Mouse (Mus musculus) forebrain, embryonic 16.5 days (tissue): ENCODE results near the gene Ticam1. TPM values are rescaled to one million over a fixed set of nuclear protein-coding genes. Genes with fewer than 3 reads are reported as not detected.
A peak's percentile ranks its signal among the peaks of the same experiment; 100 is the strongest.

Experiments used
- ATAC-seq: fragments of 200-750 bp; cut with Nextera tagmentation; 2 replicates; pipeline ENCODE4 v1.8.0; 2017; ENCODE audit warnings: mild to moderate bottlenecking, moderate library complexity
- H3K27ac ChIP-seq: fragments of 300-500 bp; sonication (generic); 2 replicates; pipeline ENCODE4 v1.5.1; 2014; ENCODE audit warnings: low read length, control low read depth
- H3K27me3 ChIP-seq: fragments of 300-500 bp; sonication (generic); replicated peaks from 2 replicates; pipeline ENCODE4 v1.6.1; 2014; ENCODE audit warnings: low read length; ENCODE audit not compliant: control insufficient read depth, insufficient read depth
- H3K36me3 ChIP-seq: fragments of 300-500 bp; sonication (generic); 2 replicates; pipeline ENCODE4 v1.6.1; 2014; ENCODE audit not compliant: control insufficient read depth, insufficient read depth
- H3K4me1 ChIP-seq: fragments of 300-500 bp; sonication (generic); replicated peaks from 2 replicates; pipeline ENCODE4 v1.6.1; 2014; ENCODE audit warnings: low read length; ENCODE audit not compliant: control insufficient read depth, insufficient read depth
- H3K4me2 ChIP-seq: fragments of 300-500 bp; sonication (generic); 2 replicates; pipeline ENCODE4 v1.6.1; 2014; ENCODE audit warnings: mild to moderate bottlenecking, low read length, control low read depth
- H3K4me3 ChIP-seq: fragments of 300-500 bp; sonication (generic); replicated peaks from 2 replicates; pipeline ENCODE4 v1.5.1; 2014; ENCODE audit warnings: mild to moderate bottlenecking, low read length, control low read depth
- H3K9ac ChIP-seq: fragments of 300-500 bp; sonication (generic); replicated peaks from 2 replicates; pipeline ENCODE4 v1.6.1; 2014; ENCODE audit warnings: low read depth, low read length, control low read depth
- H3K9me3 ChIP-seq: fragments of 300-500 bp; sonication (generic); 2 replicates; pipeline ENCODE4 v1.6.1; 2016; ENCODE audit warnings: low read length; ENCODE audit not compliant: control insufficient read depth
- WGBS: fragments of 180-500 bp; shearing (Covaris S2); extraction: QIAGEN DNeasy Blood & Tissue Kit; methylation state at CpG from one replicate; pipeline ENCODE4 v1.1.7; 2014; 5-methylcytosine and 5-hydroxymethylcytosine counted together
- polyA plus RNA-seq: library from polyadenylated mRNA; unstranded; fragments of >200 nt; fragmentation: Nextera tagmentation; extraction: Ambion mirVana; gene quantifications from 2 replicates; pipeline ENCODE4 v1.2.1, GENCODE M21; 2015

The Ticam1 gene
- polyA plus RNA-seq, 1 experiment from 2014 or later: 1.6 TPM

- H3K9me3 ChIP-seq: no peaks in the 10 kb centered on the region
- peak; percentile 48 for ATAC-seq
- H3K27ac ChIP-seq: peak overlapping the region; percentile 78
- H3K4me3 ChIP-seq: no peak overlapping the region
- 18% methylated on average over 6 of the region's 6 CpGs for WGBS
- peak overlapping the region; percentile 29 for H3K4me2 ChIP-seq
- H3K27me3 ChIP-seq: no peaks in the 10 kb centered on the region
- H3K9ac ChIP-seq: no peak overlapping the region; the same call in 1 of the 2 replicates
- H3K36me3 ChIP-seq: no peaks in the 10 kb centered on the region
- H3K4me1 ChIP-seq: peaks cover 13% of the 10 kb centered on the region
Measured at GRCm38 (mm10) chr17:56251136-56251829, 25.3 kb downstream of the Ticam1 start.

GRCm38 (mm10) chr17:56245608-56246007 is 31.0 kb downstream of the Ticam1 start:
- peaks cover 2% of the 10 kb centered on the region; the same call in 1 of the 2 replicates for H3K4me1 ChIP-seq
- H3K36me3 ChIP-seq: no peaks in the 10 kb centered on the region
- 0 out of 2 replicates have a peak, but pooled peaks cover 2% of the 10 kb centered on the region for H3K27me3 ChIP-seq
- H3K4me2 ChIP-seq: no peak overlapping the region
- no peaks in the 10 kb centered on the region for H3K9me3 ChIP-seq
- 48% methylated on average over 7 of the region's 7 CpGs for WGBS
- no peak for ATAC-seq
- no peak overlapping the region for H3K27ac ChIP-seq
- no peak overlapping the region for H3K4me3 ChIP-seq
- no peak overlapping the region for H3K9ac ChIP-seq

- H3K9me3 ChIP-seq: no peaks in the 10 kb centered on the region
- 0 out of 2 replicates have a peak, but pooled peaks cover 2% of the 10 kb centered on the region for H3K27me3 ChIP-seq
- peak overlapping the region; percentile 59 for H3K4me3 ChIP-seq
- no peaks in the 10 kb centered on the region for H3K36me3 ChIP-seq
- ATAC-seq: peak; percentile 86
- peaks cover 2% of the 10 kb centered on the region; the same call in 1 of the 2 replicates for H3K4me1 ChIP-seq
- under 1% methylated on average over 33 of the region's 33 CpGs for WGBS
- peak overlapping the region; percentile 53 for H3K9ac ChIP-seq
- peak overlapping the region; percentile 66 for H3K4me2 ChIP-seq
- no peak overlapping the region for H3K27ac ChIP-seq
Measured at GRCm38 (mm10) chr17:56241541-56242401, 34.8 kb downstream of the Ticam1 start.

- no peak overlapping the region for H3K4me3 ChIP-seq
- H3K27me3 ChIP-seq: no peaks in the 10 kb centered on the region
- H3K36me3 ChIP-seq: no peaks in the 10 kb centered on the region
- 4% methylated on average over 14 of the region's 14 CpGs for WGBS
- no peaks in the 10 kb centered on the region for H3K9me3 ChIP-seq
- H3K4me1 ChIP-seq: peaks cover 11% of the 10 kb centered on the region
- no peak overlapping the region for H3K9ac ChIP-seq
- peak; percentile 92 for ATAC-seq
- peak overlapping the region; percentile 42 for H3K4me2 ChIP-seq
- H3K27ac ChIP-seq: peak overlapping the region; percentile 36
Measured at GRCm38 (mm10) chr17:56233818-56234469, 42.6 kb downstream of the Ticam1 start.

GRCm38 (mm10) chr17:56233389-56233788 is 43.2 kb downstream of the Ticam1 start:
- H3K27ac ChIP-seq: peak overlapping the region; percentile 2; the same call in 1 of the 2 replicates
- peaks cover 11% of the 10 kb centered on the region for H3K4me1 ChIP-seq
- H3K27me3 ChIP-seq: no peaks in the 10 kb centered on the region
- H3K9ac ChIP-seq: no peak overlapping the region
- 48% methylated on average over 8 of the region's 8 CpGs for WGBS
- no peaks in the 10 kb centered on the region for H3K9me3 ChIP-seq
- peak overlapping the region; percentile 42 for H3K4me2 ChIP-seq
- no peak overlapping the region for H3K4me3 ChIP-seq
- no peaks in the 10 kb centered on the region for H3K36me3 ChIP-seq
- ATAC-seq: no peak; the same call in 1 of the 2 replicates

- H3K4me2 ChIP-seq: no peak overlapping the region
- H3K4me1 ChIP-seq: peaks cover 11% of the 10 kb centered on the region
- 0 out of 2 replicates have a peak, but pooled peaks cover 4% of the 10 kb centered on the region for H3K27me3 ChIP-seq
- no peak for ATAC-seq
- H3K9ac ChIP-seq: no peak overlapping the region
- WGBS: 51% methylated on average over 10 of the region's 10 CpGs
- no peak overlapping the region for H3K4me3 ChIP-seq
- no peak overlapping the region for H3K27ac ChIP-seq
- H3K36me3 ChIP-seq: no peaks in the 10 kb centered on the region
- H3K9me3 ChIP-seq: no peaks in the 10 kb centered on the region
Measured at GRCm38 (mm10) chr17:56229943-56230342, 46.6 kb downstream of the Ticam1 start.

GRCm38 (mm10) chr17:56226566-56226965 is 50.0 kb downstream of the Ticam1 start:
- H3K9ac ChIP-seq: no peak overlapping the region
- H3K36me3 ChIP-seq: no peaks in the 10 kb centered on the region
- H3K27me3 ChIP-seq: 0 out of 2 replicates have a peak, but pooled peaks cover 4% of the 10 kb centered on the region
- H3K9me3 ChIP-seq: no peaks in the 10 kb centered on the region
- WGBS: 83% methylated on average over 3 of the region's 3 CpGs
- H3K4me3 ChIP-seq: no peak overlapping the region
- no peak overlapping the region for H3K4me2 ChIP-seq
- no peak for ATAC-seq
- no peaks in the 10 kb centered on the region for H3K4me1 ChIP-seq
- H3K27ac ChIP-seq: no peak overlapping the region

GRCm38 (mm10) chr17:56224916-56225315 is 51.7 kb downstream of the Ticam1 start:
- 68% methylated on average over 1 of the region's 1 CpGs for WGBS
- no peak overlapping the region for H3K4me2 ChIP-seq
- H3K27me3 ChIP-seq: 0 out of 2 replicates have a peak, but pooled peaks cover 4% of the 10 kb centered on the region
- H3K4me1 ChIP-seq: no peaks in the 10 kb centered on the region
- no peak overlapping the region for H3K4me3 ChIP-seq
- H3K9me3 ChIP-seq: no peaks in the 10 kb centered on the region
- H3K9ac ChIP-seq: no peak overlapping the region
- H3K36me3 ChIP-seq: no peaks in the 10 kb centered on the region
- H3K27ac ChIP-seq: no peak overlapping the region
- no peak for ATAC-seq

- Histone ChIP-seq H3K9ac (no peak overlapping the region), H3K36me3 (no peaks in the 10 kb centered on the region), H3K27ac (no peak overlapping the region), H3K4me3 (no peak overlapping the region), H3K4me1 (peaks cover 30% of the 10 kb centered on the region), H3K9me3 (no peaks in the 10 kb centered on the region), H3K27me3 (no peaks in the 10 kb centered on the region), H3K4me2 (no peak overlapping the region)
- 70% methylated on average over 3 of the region's 3 CpGs for WGBS
- no peak for ATAC-seq
Measured at GRCm38 (mm10) chr17:56219805-56220204, 56.8 kb downstream of the Ticam1 start.
